Mouse (Mus musculus): ENCODE data around the gene Lamb1.

Lamb1 gene

DNA sequence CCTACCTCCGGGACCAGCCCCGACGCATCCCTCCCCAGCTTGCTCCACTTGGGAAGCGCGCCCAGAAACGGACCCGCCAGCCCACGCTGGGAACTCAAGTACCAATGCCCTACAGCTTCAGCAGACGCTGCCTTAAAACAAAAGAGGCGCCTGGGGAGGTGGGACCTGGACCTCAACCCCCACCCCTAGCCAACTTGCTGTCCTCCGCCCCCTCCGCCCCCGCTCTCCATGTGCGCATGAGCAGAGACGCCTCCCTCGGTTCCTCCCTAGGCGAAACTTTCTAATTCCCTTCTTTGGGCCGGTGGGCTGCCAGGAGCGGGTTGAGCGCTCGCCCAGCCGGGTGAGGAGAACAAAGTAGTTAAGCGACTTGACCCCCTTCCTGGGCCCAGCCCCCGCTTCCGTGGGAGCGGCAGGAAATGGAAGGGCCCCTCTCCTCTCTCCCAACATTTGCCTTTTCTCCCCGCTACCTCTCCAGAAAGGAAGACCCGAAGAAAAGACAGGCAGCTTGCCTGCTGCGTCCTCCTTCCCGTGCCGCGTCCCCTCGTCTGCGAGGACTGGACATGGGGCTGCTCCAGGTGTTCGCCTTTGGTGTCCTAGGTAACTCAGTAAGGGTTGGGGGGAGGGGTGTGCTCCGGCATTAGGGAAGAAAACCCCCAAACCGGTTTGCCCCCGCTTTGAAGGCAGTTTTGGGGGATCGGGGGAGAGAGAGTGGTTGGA, at the start of gene Lamb1:
Gene Lamb1, plus strand, starts transcription at position 230 of the 717 bp plus-strand sequence.
- no peak for DNase-seq

DNA sequence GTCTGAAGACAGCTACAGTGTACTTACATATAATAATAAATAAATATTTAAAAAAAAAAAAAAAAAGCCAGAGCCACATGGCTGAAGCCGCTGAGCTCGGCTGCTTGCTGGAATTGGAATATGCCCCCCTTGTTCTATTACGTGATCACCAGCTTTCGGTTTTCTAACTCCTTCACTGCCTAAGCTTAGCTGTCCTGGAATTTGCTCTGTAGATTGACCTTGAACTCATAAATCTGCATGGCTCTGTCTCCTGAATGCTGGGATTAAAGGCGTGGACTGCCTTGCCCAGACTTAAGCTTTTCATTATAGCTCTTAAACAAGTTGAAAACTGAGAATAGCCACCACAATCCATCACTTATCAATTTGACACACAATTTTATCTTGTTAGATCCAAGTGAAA, 47.8 kb upstream of the Lamb1 start:
- DNase-seq: no peak

DNA sequence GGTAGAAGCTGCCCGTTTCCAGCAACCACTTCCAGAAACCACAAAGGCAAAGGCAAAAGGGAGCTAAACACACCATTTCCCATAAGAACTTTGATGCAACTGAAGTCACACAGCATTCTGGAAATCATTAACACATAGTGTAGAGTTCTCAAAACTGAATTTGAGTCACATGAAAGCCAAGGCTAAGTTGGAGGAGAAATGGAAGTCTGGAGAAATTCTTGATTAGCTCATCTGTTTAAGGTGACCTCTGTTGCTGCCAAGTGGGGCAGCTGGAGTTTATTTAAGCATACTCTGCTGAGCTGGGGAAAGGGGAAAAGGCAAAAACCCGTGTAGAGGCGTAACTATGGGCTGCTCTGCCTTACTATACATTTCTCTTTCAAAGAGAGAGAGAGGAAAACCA, 46.3 kb upstream of the Lamb1 start:
- DNase-seq: no peak

DNA sequence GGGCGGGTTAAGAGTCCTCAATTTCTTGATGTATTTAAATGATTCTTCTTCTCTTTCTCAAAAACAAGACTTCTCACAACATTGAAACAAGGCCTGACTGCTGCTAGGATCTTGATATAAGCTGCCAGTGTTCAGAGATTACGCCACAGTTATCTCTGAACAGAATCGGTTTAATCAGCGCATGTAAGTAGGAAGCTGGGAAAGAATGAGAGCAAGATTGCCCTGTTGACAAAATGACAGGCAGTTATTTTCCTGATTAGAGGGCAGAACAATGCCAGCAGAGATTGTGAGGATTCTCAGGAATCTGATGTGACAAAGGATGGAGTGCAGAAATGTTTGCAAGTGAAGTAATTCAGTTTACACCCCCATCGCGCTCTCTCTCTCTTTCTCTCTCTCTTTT, 43.5 kb upstream of the Lamb1 start:
- no peak for DNase-seq

DNA sequence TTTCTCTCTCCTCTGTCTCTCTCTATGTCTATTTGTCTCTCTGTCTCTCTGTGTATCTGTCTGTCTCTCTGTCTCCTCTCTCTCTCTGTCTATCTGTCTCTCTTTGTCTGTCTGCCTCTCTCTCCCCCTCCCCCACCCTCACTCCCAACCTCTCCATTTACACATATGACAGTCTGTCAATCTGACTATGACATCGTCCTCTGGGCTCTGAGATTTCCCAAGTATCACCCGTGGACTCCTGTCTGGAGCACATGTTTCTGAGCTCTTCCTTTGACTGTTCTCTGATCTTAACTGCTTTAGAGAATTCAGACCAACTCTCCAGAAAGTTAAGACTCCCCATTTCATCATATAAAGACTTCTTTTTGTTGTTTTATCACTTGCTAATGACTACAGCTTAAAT, 42.8 kb upstream of the Lamb1 start:
- no peak for DNase-seq

DNA sequence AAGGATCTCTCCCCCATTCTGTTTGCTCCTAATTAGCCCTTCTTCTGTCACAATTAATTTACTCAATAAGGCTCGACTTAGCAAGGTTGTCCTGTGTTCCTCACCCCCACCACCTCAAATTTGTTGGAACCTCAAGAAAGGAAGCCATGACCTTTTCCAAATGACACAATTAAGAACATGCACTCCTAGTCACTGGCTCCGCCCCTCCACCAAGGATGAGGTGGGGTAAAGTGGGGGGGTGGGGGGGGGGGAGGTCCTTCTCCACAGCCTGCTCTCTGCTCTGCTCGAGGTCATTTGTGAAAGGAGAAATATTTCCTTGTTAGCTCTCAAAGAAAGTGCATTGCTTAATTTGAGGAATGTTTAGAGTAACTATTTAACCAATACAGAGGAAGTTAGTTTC, 42.3 kb upstream of the Lamb1 start:
- no peak for DNase-seq

DNA sequence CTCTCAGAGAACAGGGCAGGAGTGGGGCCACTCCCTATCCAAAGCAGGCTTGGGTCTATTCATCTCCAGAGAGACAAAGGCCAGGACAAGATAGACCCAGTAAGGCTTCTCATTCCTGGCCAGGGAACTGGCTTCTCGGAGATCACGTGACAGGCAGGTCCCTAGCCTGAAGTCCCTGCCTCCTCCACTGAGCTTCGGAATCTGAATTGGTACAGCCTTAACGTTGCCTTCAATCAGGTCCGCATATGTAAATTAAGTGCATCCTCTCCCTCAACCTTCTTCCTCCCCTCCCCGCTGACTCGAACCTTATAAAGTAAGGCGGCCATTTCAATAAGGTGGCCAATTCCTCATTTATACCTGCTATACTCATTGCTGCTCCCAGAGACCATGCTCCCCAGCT, 39.6 kb upstream of the Lamb1 start:
- DNase-seq: no peak

DNA sequence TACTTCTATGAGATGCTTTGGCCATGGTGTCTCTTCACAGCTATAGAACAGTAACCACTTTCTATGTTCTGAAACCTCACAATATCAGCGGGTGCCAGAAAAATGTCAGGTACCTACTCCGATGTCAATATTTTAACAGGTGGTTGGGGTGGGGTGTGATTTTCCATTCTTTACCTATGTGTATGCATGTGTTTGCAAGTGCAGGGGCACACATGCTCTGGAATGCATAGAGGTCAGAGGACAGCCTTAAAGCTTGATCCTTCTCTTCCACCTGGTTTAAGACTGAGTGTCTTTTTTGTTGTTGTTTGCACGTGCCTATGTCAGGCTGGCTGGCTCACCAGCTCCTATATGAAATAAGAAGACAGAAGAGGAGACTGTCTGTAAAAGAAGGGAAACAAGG, 37.9 kb upstream of the Lamb1 start:
- DNase-seq: no peak

DNA sequence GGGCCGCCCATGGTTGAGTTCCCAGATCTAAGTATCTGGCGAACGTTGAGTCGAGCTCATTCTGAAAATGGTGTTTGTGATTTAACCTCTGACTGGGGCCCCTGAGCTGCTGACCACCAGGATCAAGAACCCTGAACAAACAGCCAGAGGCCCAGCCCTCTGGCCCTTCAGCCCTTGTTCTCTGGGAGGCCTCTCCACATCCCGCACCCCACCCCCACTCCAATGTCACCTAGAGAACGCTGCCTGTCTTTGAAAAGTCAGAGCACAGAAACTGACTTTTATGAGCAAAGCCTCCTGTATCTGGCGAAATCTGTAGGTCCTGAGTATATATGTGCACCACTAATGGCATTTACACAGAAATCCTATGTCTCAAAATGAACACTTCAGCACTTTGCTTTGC, 36.2 kb upstream of the Lamb1 start:
- no peak for DNase-seq

DNA sequence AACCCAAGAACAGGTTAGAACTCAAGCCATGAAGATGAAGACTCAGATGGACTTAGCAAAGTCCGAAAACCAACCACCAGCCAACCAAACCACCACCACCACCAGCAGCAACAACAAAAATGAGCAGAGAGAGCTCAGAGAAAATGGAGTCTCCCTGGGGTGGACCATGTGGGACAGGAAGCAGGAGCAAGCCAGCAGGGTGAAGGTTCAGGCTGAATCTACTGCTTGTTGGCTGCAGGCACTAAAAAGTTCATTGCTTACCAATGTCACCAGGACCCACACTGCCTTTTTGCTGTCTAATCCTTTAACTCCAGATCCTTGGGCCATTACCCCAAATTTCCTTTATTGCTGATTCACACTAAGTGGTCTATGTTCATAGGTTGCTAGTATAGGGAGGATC, 32.4 kb upstream of the Lamb1 start:
- no peak for DNase-seq

DNA sequence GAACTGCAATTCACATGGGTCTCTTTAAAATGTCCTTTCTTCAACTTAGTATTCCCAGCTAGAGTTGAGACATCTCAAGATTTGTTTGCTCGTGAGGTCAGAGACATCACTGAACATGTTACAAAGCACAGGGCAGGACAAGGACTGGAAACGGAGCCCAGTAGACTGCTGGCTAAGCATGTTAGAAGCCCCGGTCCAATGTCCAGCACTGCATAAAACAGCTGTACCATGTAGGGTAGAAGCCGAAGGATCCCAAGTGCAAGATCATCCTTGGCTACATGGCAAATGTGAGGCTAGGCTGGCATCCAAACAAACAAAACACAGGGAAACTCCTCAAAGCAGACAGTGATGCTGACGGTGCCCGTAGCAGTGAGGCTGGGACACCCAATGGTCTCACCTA, 30.0 kb upstream of the Lamb1 start:
- no peak for DNase-seq

DNA sequence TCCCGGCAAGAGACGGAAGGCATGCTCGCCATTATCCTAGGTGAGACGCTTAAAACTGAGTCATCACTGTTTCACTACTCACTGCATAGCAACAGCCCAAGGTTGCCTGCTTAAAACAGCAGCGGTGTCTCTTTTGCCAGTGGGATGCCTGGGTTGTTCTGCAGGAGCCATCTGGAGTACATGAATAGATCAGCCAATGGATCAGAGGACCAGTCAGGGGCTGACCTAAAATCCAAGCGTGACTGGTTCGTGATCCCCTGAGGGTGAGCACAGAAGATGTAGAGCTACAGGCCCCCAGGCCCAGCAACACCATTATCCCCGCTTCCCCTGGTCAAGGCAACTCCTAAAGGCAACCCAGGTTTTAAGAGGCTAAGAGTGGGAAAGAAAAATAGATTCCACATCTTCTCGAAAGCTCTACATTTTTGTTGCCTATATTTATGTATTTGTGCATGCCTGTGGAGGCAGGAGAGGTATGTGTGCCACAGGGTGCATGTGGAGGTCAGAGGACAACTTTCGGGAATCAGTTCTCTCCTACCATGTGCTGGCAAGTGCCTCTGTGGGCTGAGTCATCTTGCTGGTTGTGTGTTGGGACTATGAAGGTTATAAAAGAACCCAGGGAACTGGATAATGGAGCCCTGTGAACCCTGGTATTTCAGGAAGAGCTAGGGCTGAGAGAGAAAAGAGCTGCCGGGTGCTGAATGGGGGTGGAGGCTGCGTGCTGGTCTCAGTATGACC, 28.0 kb upstream of the Lamb1 start:
- DNase-seq: no peak

DNA sequence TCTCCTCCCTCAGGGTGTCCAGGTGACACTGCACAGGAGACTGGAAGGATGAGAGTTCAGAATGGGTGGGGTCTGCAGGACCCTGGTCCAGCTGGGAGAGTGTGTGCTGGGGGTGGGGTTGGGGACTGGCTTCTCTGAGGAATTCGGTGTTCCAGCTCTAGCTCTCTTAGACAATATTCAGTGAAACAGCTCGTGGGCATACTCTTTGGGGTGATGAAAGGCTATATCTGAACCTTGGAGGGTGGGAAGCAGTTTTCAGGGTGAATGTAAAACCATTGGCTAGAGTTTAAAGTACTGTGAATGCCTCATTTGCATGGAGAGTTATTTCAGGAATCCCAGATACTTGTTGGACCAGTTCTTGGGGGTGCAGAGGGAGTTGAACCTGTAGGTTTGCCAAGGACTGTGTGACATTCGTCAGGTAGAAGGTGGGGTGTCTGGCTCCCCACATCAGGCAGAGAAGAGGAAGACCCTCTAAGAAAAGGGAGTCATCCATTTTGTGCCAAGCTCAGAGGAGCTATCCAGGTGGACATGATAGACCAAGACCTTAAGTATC, 25.9 kb upstream of the Lamb1 start:
- no peak for DNase-seq

DNA sequence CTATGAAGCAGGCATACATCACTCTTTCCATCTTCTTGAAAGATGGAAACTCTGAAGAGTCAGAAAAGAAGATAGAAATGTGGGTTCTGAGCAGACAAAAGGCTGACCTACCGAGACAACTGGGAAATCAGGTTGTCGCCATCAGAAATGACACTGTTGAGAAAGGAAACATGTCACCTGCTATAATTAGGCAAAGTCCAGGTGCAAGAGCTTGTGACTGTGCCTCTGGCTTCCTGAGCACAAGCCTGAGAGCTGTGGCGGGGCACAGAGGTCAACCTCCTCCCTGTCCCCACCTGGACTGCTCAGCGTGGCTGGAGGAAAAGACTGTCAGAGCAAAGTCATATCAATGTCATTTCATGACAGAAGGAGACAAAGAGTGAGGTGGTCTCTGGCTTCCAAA, 25.2 kb upstream of the Lamb1 start:
- DNase-seq: no peak

DNA sequence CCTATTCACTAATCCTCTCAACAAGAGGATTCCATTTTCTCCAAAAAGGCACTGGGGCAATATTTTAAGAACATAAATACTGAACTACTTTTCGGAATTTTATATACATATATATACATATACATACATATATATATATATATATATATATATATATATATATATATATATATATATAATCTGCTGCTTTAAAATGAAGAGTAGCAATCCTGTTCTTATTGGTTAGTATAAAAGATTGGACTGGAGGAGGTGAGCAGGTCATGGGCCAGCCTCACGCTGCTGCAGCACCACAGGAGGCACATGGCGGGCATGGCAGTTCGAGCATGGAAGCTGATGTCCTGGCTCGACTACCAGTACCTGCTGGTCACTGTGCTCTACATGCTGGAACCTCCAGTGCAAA, 24.6 kb upstream of the Lamb1 start, which contains the start of gene Gm6993:
Gene Gm6993, plus strand, starts transcription at position 301 of the 400 bp plus-strand sequence.
- no peak for DNase-seq

DNA sequence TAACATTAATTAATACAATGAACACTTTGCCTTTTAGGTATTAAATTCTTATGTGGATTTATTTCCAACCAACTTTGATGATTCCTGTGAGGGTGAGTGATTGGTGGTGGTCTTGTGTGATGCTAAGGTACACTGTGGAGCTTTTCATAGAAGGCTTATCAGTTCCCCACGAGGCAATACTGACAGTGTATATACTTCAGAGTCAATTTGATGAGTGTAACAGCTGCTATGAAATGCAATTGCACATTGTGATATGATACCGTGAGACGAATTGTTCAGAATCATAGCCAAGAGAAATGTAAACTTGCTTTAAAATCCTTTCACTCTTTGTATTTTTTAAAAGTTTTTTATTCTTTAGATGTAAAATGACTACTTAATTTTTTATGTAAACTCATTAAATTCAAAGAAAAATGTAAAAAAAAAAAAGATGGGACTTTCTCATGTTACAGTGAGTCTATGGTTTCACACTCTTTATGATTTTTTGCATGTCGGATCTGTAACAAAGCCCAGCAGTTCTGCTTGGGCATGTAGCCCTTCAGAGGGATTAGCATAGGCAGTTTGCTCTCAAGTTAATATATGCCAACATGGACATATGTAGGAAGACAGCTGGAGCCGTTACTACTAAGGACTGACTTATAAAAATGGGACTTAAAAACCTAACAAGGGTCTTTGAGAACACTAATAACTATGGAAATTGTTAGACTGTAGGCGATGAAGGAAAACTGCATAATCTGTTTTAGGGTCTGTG, 23.3 kb upstream of the Lamb1 start:
- no peak for DNase-seq

DNA sequence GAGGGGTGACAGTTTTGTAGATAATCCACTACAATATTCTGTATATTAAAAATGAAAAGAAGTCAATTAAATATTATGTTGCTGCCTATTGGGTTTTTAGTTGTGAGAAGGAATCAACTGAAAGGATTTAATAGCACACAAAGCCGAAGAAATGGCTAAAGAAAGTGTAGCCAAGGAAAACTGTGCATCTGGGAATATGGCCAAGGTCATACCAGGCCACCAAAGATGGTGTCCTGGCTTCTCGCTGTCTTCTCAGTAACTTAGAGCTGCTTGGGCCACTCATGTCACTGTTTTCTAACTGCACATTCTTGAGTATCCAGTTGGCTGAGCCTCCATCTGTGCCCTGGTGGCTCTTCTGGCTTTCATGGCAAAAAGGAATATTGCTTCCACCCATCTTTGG, 21.0 kb upstream of the Lamb1 start:
- no peak for DNase-seq

DNA sequence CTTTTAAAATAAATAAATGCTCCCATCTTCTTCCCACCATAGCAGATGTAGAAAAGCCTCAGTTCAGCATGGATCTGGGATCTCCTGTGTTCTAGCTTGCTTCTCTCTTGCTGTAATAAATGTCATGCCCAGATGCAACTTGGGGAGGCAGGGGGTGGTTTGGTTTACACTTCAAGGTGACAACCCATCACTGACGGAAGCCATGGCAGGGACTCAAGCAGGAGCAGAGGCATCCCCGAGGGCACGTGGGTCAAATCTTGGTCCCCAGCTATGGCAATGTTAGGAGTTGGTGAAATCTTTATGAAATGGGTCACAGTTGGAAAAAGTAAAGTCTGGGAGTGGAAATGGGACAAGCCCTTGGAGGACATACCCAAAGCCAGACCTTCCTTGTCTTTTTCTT, 20.3 kb upstream of the Lamb1 start:
- no peak for DNase-seq

DNA sequence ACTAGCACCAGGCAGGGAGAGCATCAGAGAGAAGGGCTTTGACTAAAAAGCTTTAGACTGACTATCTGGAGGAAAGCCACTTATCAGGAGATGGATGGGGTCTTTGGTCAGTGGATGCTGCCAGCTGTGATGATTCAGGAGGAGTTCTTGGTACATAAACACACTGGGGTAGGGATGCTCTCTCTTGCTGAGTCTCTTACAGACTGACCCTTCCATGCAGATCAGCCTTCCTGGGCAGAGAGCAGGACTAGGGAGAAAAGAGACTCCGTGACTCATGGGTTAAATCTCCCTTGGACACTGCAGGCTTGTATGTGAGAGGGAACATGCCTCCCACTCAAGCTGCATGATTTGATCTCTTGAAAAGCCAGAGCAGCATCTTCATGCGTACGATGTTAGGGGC, 18.9 kb upstream of the Lamb1 start:
- DNase-seq: no peak

DNA sequence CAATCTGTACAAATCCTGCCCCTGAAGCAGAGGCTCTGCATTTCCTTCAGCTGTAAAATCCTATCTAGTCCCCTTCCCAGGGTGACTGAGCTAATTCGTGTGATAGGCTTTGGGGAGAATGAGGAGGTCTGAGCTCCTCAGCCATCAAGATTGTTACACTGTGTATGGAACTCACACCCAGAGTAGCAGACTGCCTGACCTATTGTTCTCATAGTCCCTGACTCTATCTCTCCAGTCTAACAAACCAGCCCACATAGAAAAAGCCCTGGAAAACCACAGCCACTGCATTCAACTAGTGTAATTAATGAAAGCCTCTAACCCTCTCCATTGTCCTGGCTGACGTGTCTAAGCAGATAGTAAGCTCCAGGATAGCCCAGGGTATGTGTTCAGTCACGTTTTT, 18.4 kb upstream of the Lamb1 start:
- DNase-seq: no peak

DNA sequence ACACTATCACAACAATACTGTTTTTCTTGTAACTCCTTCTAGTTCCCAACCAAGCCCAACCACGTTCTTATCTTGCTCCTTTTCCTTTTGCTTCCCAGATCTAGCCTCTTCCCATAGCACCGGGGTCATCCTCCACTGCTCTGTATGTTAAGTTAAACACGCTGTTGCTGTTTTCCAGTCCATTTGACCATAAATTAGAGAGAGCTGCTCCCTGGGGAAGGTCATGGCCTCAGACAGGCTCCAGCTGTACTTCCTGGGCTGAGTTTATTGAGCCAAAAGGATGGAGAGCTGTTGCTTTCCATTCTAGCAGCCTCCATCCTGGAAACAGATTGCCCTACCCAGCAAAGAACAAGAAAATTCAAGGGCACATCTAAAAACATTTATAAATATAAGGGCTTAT, 16.9 kb upstream of the Lamb1 start:
- no peak for DNase-seq

DNA sequence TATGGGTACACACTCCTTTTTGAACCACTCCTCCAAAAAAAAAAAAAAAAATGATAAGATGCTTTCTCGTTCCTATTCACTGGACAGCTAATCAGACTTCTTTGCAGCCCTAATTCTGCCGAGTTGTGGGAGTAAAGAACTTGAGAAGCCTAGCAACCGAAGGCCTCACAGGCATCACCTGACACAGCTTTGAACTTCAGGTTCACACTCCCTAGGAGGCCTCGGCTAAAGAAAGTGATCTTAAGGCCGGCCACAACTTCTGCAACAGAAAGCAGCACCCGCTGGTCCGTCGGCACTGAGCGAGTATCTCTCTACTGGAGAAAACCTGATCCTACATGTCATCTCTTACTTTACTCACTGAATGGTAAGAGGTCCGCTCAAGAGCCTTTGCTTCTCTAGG, 16.4 kb upstream of the Lamb1 start:
- no peak for DNase-seq

DNA sequence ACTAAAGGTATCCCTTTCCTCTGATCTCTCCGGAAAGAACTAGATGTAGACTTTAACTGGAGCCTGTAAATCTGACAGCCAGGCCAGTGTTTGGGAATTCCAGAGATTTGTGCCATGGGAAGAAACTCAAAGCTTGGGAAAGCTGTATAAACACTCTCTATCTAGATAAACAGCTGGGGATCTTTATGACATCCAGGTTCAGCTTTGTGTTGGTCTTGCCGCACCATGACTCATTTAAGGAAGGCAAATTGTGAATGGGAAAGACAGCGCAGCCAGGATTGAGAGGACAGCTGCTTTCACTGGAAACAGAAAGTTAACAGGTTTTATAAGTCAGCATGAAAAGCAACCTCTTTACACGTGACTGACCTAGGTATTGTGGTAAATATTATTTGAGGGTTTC, 12.8 kb upstream of the Lamb1 start:
- DNase-seq: no peak

DNA sequence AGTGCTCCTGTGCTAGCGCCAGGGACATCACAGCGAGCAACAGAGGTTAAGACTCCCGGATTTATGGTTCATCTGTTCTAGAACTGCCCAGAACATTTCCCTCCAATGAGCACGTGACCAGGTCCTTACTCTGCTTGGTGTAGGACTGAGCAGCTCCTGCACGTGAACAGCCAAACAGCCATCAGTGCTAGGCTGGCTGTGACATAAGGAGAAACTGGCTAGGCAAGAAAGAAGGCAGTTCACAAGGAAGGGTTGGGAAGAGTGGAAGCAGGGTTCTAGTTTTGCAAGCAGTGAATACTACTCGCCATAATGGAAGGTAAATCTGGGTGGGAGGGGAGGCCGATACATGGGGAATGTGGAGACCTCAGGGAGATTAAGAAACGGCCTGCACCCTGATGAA, 10.1 kb upstream of the Lamb1 start:
- no peak for DNase-seq
